Comparison of ENCODE assay signal across 33 mouse cellular contexts in genomic region chrX:169735387-169735969, GRCm38 (mm10). TPM values are rescaled to one million over a fixed set of nuclear protein-coding genes. Genes with fewer than 3 reads are reported as not detected.
DNase-seq lines count a peak whose midpoint lies in the region; ATAC-seq and TF ChIP-seq lines count a peak whose summit lies in the region.
"Had no signal": no experiment of that assay in that cellular context is flagged by ENCODE, and none has a peak within 500 bp of the region (broad histone marks: within the 10 kb centered on the region; RNA-seq: fewer than 3 reads in every experiment).

No protein-coding gene starts in this region.

- intact Hi-C loops in heart, postnatal 10 days (cut with DNase I) = no loop called here

- H3K4me2 ChIP-seq in forebrain, embryonic 11.5 days (ENCODE audit: low read depth, low read length, severe bottlenecking) = no peak overlapping the region
- H3K4me2 ChIP-seq in forebrain, postnatal 0 days (ENCODE audit: low read depth) = no peak overlapping the region
- no peak overlapping the region for H3K4me2 ChIP-seq in midbrain, embryonic 11.5 days
- H3K4me2 ChIP-seq in midbrain, embryonic 16.5 days (ENCODE audit: low read length) = no peak overlapping the region
- no peak overlapping the region for H3K4me2 ChIP-seq in midbrain, embryonic 14.5 days (ENCODE audit: low read length)
- H3K4me2 ChIP-seq: heart, embryonic 15.5 days; intestine, embryonic 15.5 days; limb, embryonic 15.5 days; lung, embryonic 14.5 days; neural tube, embryonic 12.5 days had no signal

- no peak for TF ChIP-seq CTCF in forebrain, postnatal 0 days (IDR thresholded peaks at IDR 0.05; ENCODE audit: low read depth)

- H3K27ac ChIP-seq in forebrain, embryonic 11.5 days (ENCODE audit: low read depth, low read length) = no peak overlapping the region
- no peak overlapping the region for H3K27ac ChIP-seq in forebrain, postnatal 0 days (ENCODE audit: low read depth, low read length)
- H3K27ac ChIP-seq in midbrain, embryonic 11.5 days (ENCODE audit: low read depth, low read length) = no peak overlapping the region; the same call in 1 of the 2 replicates
- no peak overlapping the region for H3K27ac ChIP-seq in midbrain, embryonic 16.5 days (ENCODE audit: low read length)
- H3K27ac ChIP-seq in midbrain, embryonic 14.5 days (replicated peaks; ENCODE audit: low read depth, low read length) = 0 out of 2 replicates have a peak overlapping the region, but pooled peaks have one; percentile 6
- H3K27ac ChIP-seq: embryonic facial prominence, embryonic 10.5 days; heart, embryonic 15.5 days; intestine, embryonic 15.5 days; limb, embryonic 15.5 days; liver, embryonic 14.5 days; neural tube, embryonic 12.5 days had no signal

- DNase-seq in forebrain, embryonic 11.5 days (ENCODE audit: low spot score) = no peak
- DNase-seq in forebrain, postnatal 0 days = no peak
- no peak for DNase-seq in midbrain, embryonic 11.5 days (ENCODE audit: low spot score, missing footprints)
- DNase-seq in midbrain, embryonic 14.5 days = peak; percentile 43
- no peak for DNase-seq in heart, postnatal 10 days
- DNase-seq: adrenal gland, postnatal 14 days; B cell, adult 2 months; cerebellum, adult 18-20 months; cerebellum, postnatal 25 days; kidney, adult 8-10 months; kidney, postnatal 10 days; left cerebral cortex, postnatal 4 days; lung, embryonic 14.5 days; thymus, postnatal 14 days had no signal

- H3K27me3 ChIP-seq in forebrain, embryonic 11.5 days (ENCODE audit: control insufficient read depth, insufficient read depth, low read length) = peaks cover 12% of the 10 kb centered on the region
- H3K27me3 ChIP-seq in forebrain, postnatal 0 days (ENCODE audit: insufficient read depth, low read length) = no peaks in the 10 kb centered on the region
- H3K27me3 ChIP-seq in midbrain, embryonic 11.5 days (ENCODE audit: control insufficient read depth, insufficient read depth, low read length) = peaks cover 17% of the 10 kb centered on the region
- H3K27me3 ChIP-seq in midbrain, embryonic 16.5 days (ENCODE audit: control insufficient read depth, insufficient read depth, low read depth, low read length) = peaks cover 7% of the 10 kb centered on the region; the same call in 1 of the 2 replicates
- H3K27me3 ChIP-seq in midbrain, embryonic 14.5 days (ENCODE audit: control insufficient read depth, insufficient read depth, low read length) = no peaks in the 10 kb centered on the region; the same call in none of the 2 replicates
- H3K27me3 ChIP-seq: CH12.LX; heart, embryonic 15.5 days; intestine, embryonic 15.5 days; Patski had no signal

- 33% methylated on average over 3 of the region's 3 CpGs for WGBS in forebrain, embryonic 11.5 days
- WGBS in forebrain, postnatal 0 days = 45% methylated on average over 3 of the region's 3 CpGs
- 38% methylated on average over 3 of the region's 3 CpGs for WGBS in midbrain, embryonic 11.5 days
- 28% methylated on average over 3 of the region's 3 CpGs for WGBS in midbrain, embryonic 16.5 days
- 37% methylated on average over 3 of the region's 3 CpGs for WGBS in midbrain, embryonic 14.5 days

- no peaks in the 10 kb centered on the region for H3K9me3 ChIP-seq in forebrain, embryonic 11.5 days (ENCODE audit: control insufficient read depth, low read length)
- no peaks in the 10 kb centered on the region for H3K9me3 ChIP-seq in forebrain, postnatal 0 days (ENCODE audit: low read length)
- H3K9me3 ChIP-seq in midbrain, embryonic 11.5 days (ENCODE audit: control insufficient read depth, low read length) = no peaks in the 10 kb centered on the region
- H3K9me3 ChIP-seq in midbrain, embryonic 16.5 days (replicated peaks; ENCODE audit: control insufficient read depth, low read length, poor library complexity, severe bottlenecking) = no peaks in the 10 kb centered on the region
- no peaks in the 10 kb centered on the region for H3K9me3 ChIP-seq in midbrain, embryonic 14.5 days (ENCODE audit: control insufficient read depth, low read length)
- H3K9me3 ChIP-seq: embryonic facial prominence, embryonic 10.5 days; G1E; heart, embryonic 15.5 days; intestine, embryonic 15.5 days; limb, embryonic 15.5 days; megakaryocyte, embryonic 14.5 days; neural tube, embryonic 12.5 days had no signal

- no peak overlapping the region for H3K4me3 ChIP-seq in forebrain, embryonic 11.5 days (ENCODE audit: low read depth, low read length)
- H3K4me3 ChIP-seq in forebrain, postnatal 0 days (ENCODE audit: low read depth, low read length) = no peak overlapping the region
- no peak overlapping the region for H3K4me3 ChIP-seq in midbrain, embryonic 11.5 days (ENCODE audit: low read depth, low read length)
- no peak overlapping the region for H3K4me3 ChIP-seq in midbrain, embryonic 16.5 days (ENCODE audit: low read depth, low read length)
- no peak overlapping the region for H3K4me3 ChIP-seq in midbrain, embryonic 14.5 days (replicated peaks; ENCODE audit: low read depth, low read length)
- H3K4me3 ChIP-seq: embryonic facial prominence, embryonic 10.5 days; heart, embryonic 15.5 days; intestine, embryonic 15.5 days; limb, embryonic 15.5 days; megakaryocyte, embryonic 14.5 days; neural tube, embryonic 12.5 days had no signal

- H3K4me1 ChIP-seq in forebrain, embryonic 11.5 days (replicated peaks; ENCODE audit: control insufficient read depth, insufficient read depth, low read length) = no peaks in the 10 kb centered on the region
- H3K4me1 ChIP-seq in forebrain, postnatal 0 days (ENCODE audit: insufficient read depth) = no peaks in the 10 kb centered on the region
- H3K4me1 ChIP-seq in midbrain, embryonic 11.5 days (ENCODE audit: control insufficient read depth, insufficient read depth, low read length) = peaks cover 2% of the 10 kb centered on the region; the same call in 1 of the 2 replicates
- peaks cover 2% of the 10 kb centered on the region; the same call in 1 of the 2 replicates for H3K4me1 ChIP-seq in midbrain, embryonic 16.5 days (ENCODE audit: control insufficient read depth, insufficient read depth, low read length)
- no peaks in the 10 kb centered on the region for H3K4me1 ChIP-seq in midbrain, embryonic 14.5 days (ENCODE audit: control insufficient read depth, insufficient read depth, low read length)
- H3K4me1 ChIP-seq: embryonic facial prominence, embryonic 10.5 days; heart, embryonic 15.5 days; intestine, embryonic 15.5 days; limb, embryonic 15.5 days; megakaryocyte, embryonic 14.5 days; neural tube, embryonic 12.5 days had no signal

- 0 out of 2 replicates have a peak, but pooled peaks have one; percentile 53 for ATAC-seq in forebrain, embryonic 11.5 days (replicated peaks; ENCODE audit: low FRiP score)
- no peak for ATAC-seq in forebrain, postnatal 0 days
- ATAC-seq in midbrain, embryonic 11.5 days (ENCODE audit: low FRiP score) = peak; percentile 79
- ATAC-seq in midbrain, embryonic 16.5 days = no peak
- ATAC-seq in midbrain, embryonic 14.5 days (ENCODE audit: low FRiP score, low TSS enrichment) = no peak
- ATAC-seq in activated CD4-positive, CD25-positive, alpha-beta regulatory T cell, adult 4 months = no peak
- ATAC-seq: intestine, embryonic 15.5 days; Patski had no signal

- H3K36me3 ChIP-seq in forebrain, embryonic 11.5 days (ENCODE audit: control insufficient read depth, insufficient read depth, low read length) = no peaks in the 10 kb centered on the region
- no peaks in the 10 kb centered on the region for H3K36me3 ChIP-seq in forebrain, postnatal 0 days (ENCODE audit: insufficient read depth)
- no peaks in the 10 kb centered on the region for H3K36me3 ChIP-seq in midbrain, embryonic 11.5 days (ENCODE audit: control insufficient read depth, insufficient read depth, low read length)
- H3K36me3 ChIP-seq in midbrain, embryonic 16.5 days (ENCODE audit: control insufficient read depth, insufficient read depth, low read length) = no peaks in the 10 kb centered on the region
- no peaks in the 10 kb centered on the region for H3K36me3 ChIP-seq in midbrain, embryonic 14.5 days (ENCODE audit: control insufficient read depth, insufficient read depth, low read length)
- H3K36me3 ChIP-seq: embryonic facial prominence, embryonic 10.5 days; G1E; heart, embryonic 15.5 days; intestine, embryonic 15.5 days; limb, embryonic 15.5 days; neural tube, embryonic 12.5 days had no signal

- H3K9ac ChIP-seq in forebrain, embryonic 11.5 days (ENCODE audit: low read length) = no peak overlapping the region
- H3K9ac ChIP-seq in forebrain, postnatal 0 days = no peak overlapping the region
- H3K9ac ChIP-seq in midbrain, embryonic 11.5 days (ENCODE audit: low read length) = no peak overlapping the region
- H3K9ac ChIP-seq in midbrain, embryonic 16.5 days (ENCODE audit: low read depth, low read length) = no peak overlapping the region
- no peak overlapping the region for H3K9ac ChIP-seq in midbrain, embryonic 14.5 days (replicated peaks; ENCODE audit: low read length)
- H3K9ac ChIP-seq: heart, embryonic 15.5 days; intestine, embryonic 15.5 days; limb, embryonic 15.5 days; liver, embryonic 14.5 days; lung, embryonic 14.5 days; neural tube, embryonic 12.5 days had no signal

RNA-seq across cellular contexts. Expression of gene 4933400A11Rik, which starts 44.0 kb away (rescaled TPM):
- polyA plus RNA-seq in forebrain, embryonic 11.5 days (2014; fragmentation: Nextera tagmentation; extraction: Ambion mirVana) = 0.36 TPM in 1 of 2 replicates, not detected in the other
- not detected in 2 replicates for total RNA-seq in forebrain, postnatal 0 days (2014; rRNA removed)
- polyA plus RNA-seq in forebrain, postnatal 0 days (2015; fragmentation: Nextera tagmentation; extraction: Ambion mirVana) = not detected in 2 replicates
- not detected in 2 replicates for polyA plus RNA-seq in midbrain, embryonic 11.5 days (2014; fragmentation: Nextera tagmentation; extraction: Ambion mirVana)
- polyA plus RNA-seq in midbrain, embryonic 16.5 days (2015; fragmentation: Nextera tagmentation; extraction: Ambion mirVana) = not detected in 2 replicates
- not detected in 2 replicates for polyA plus RNA-seq in midbrain, embryonic 14.5 days (2014; fragmentation: Nextera tagmentation; extraction: Ambion mirVana)
- not detected for total RNA-seq in heart, postnatal 10 days (2021)
- not detected for polyA plus RNA-seq in activated CD4-positive, CD25-positive, alpha-beta regulatory T cell, adult 4 months (2017; shearing (Covaris generic))
- total RNA-seq: adrenal gland, postnatal 14 days; CH12.LX; G1E; gastrocnemius, adult 8-10 months; hematopoietic stem cell, adult 5-6 weeks; layer of hippocampus, adult 18-20 months; layer of hippocampus, postnatal 14 days; left cerebral cortex, adult 8-10 months; left cerebral cortex, postnatal 4 days had no signal
- polyA plus RNA-seq: G1E; gonadal fat pad, adult 2 months; liver, embryonic 14.5 days; neural tube, embryonic 12.5 days; Patski; spleen, adult 2 months had no signal

RNA-seq across cellular contexts. Expression of gene Mid1, which starts 50.5 kb away (rescaled TPM):
- 27.4 and 31.5 TPM in 2 replicates for polyA plus RNA-seq in forebrain, embryonic 11.5 days (2014; fragmentation: Nextera tagmentation; extraction: Ambion mirVana)
- total RNA-seq in forebrain, postnatal 0 days (2014; rRNA removed) = 5.5 and 5.7 TPM in 2 replicates
- 2.8 and 4.2 TPM in 2 replicates for polyA plus RNA-seq in forebrain, postnatal 0 days (2015; fragmentation: Nextera tagmentation; extraction: Ambion mirVana)
- 31.5 and 37.9 TPM in 2 replicates for polyA plus RNA-seq in midbrain, embryonic 11.5 days (2014; fragmentation: Nextera tagmentation; extraction: Ambion mirVana)
- polyA plus RNA-seq in midbrain, embryonic 16.5 days (2015; fragmentation: Nextera tagmentation; extraction: Ambion mirVana) = 4.9 and 7.6 TPM in 2 replicates
- 11.4 and 14.4 TPM in 2 replicates for polyA plus RNA-seq in midbrain, embryonic 14.5 days (2014; fragmentation: Nextera tagmentation; extraction: Ambion mirVana)
- total RNA-seq in heart, postnatal 10 days (2021) = 10 to 100 TPM in 1 of 2 experiments, 1 to 10 TPM in 1; 9.8 to 12.1 TPM
- 1 to 10 TPM in 1 of 2 experiments, under 1 TPM in 1; 0.89 to 1.3 TPM for polyA plus RNA-seq in activated CD4-positive, CD25-positive, alpha-beta regulatory T cell, adult 4 months (2017; shearing (Covaris generic))

Comparison
In these comparisons a context has a peak if more than half of its experiments do, and no peak if none do; other contexts are left out.
1. ATAC-seq: peak in forebrain, embryonic 11.5 days (single experiment) and midbrain, embryonic 11.5 days (single experiment); none in forebrain, postnatal 0 days (single experiment), midbrain, embryonic 16.5 days (single experiment), midbrain, embryonic 14.5 days (single experiment) and activated CD4-positive, CD25-positive, alpha-beta regulatory T cell, adult 4 months (single experiment).